Mouse (Mus musculus) liver, adult 2 months (tissue): ENCODE data around the gene Hddc3.

Experiments
- CTCF ChIP-seq: fragments of 200-500 bp; IDR thresholded peaks from 2 replicates; pipeline ENCODE4 v1.5.1; 2011; ENCODE audit warnings: low read depth, low read length, control low read depth
- POLR2A ChIP-seq: fragments of 200-500 bp; IDR thresholded peaks from 2 replicates; pipeline ENCODE4 v1.6.1; 2011; ENCODE audit warnings: low read length, control low read depth; ENCODE audit not compliant: insufficient read depth; ENCODE audit errors: extremely low read depth

DNA sequence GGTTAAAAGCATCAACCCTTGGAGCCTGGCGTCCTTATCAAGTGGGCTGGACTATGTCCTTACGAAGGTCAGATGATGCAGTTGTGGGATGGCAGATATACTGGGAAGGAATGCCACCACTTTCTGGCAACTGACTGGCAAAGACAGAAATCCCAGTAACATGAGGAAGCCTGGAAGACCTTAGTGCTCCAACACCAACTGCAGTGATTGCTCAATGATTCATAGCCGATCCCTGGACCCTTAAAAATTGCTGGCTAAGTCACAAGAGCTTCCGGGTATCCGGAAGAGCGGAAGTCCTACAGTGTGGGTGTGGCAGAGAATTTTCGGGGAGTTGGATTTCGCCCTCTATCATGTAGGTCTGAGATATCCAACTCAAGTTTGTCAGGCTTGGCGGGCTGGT is 3.3 kb downstream of the Hddc3 start:
- no peak for TF ChIP-seq CTCF
- TF ChIP-seq POLR2A, result no peak
